Mouse (Mus musculus): ENCODE data around the gene Nova1.

The Nova1 gene

GRCm38 (mm10) chr12:46818856-46819347 lies at the start of gene Nova1:
Gene Nova1 (minus strand): TSS chr12:46818929.
- peak; percentile 50 to 57 for DNase-seq

- peak; percentile 94 to 95 for DNase-seq
These were observed 756 bp upstream of the Nova1 start for GRCm38 (mm10) chr12:46819348-46820022.

GRCm38 (mm10) chr12:46818021-46818855 lies 491 bp downstream of the Nova1 start:
- DNase-seq, result peak; percentile 12 to 16

GRCm38 (mm10) chr12:46817211-46817803 lies 1.4 kb downstream of the Nova1 start:
- peak in 1 of 2 experiments; percentile 5 for DNase-seq

- DNase-seq, result no peak
These were observed 2.4 kb downstream of the Nova1 start for GRCm38 (mm10) chr12:46816291-46816690.

GRCm38 (mm10) chr12:46815697-46816096 lies 3.0 kb downstream of the Nova1 start:
- no peak for DNase-seq

- DNase-seq, result no peak
These were observed 3.9 kb downstream of the Nova1 start for GRCm38 (mm10) chr12:46814820-46815219.

GRCm38 (mm10) chr12:46801311-46801710 lies 17.4 kb downstream of the Nova1 start:
- DNase-seq, result no peak

- DNase-seq, result no peak
These were observed 36.1 kb downstream of the Nova1 start for GRCm38 (mm10) chr12:46782301-46783280.

GRCm38 (mm10) chr12:46781481-46781880 lies 37.2 kb downstream of the Nova1 start:
- no peak for DNase-seq

- no peak for DNase-seq
These were observed 37.7 kb downstream of the Nova1 start for GRCm38 (mm10) chr12:46780983-46781382.

GRCm38 (mm10) chr12:46759450-46759849 lies 59.3 kb downstream of the Nova1 start:
- DNase-seq, result peak in 1 of 2 experiments; percentile 21

- DNase-seq, result no peak
These were observed 64.3 kb downstream of the Nova1 start for GRCm38 (mm10) chr12:46754325-46754848.

- no peak for DNase-seq
These were observed 65.6 kb downstream of the Nova1 start for GRCm38 (mm10) chr12:46753096-46753495.

GRCm38 (mm10) chr12:46733261-46733660 lies 85.5 kb downstream of the Nova1 start:
- DNase-seq, result no peak

GRCm38 (mm10) chr12:46731943-46732342 lies 86.8 kb downstream of the Nova1 start:
- no peak for DNase-seq

GRCm38 (mm10) chr12:46721914-46722313 lies 96.8 kb downstream of the Nova1 start:
- no peak for DNase-seq

- DNase-seq, result no peak
These were observed 99.7 kb downstream of the Nova1 start for GRCm38 (mm10) chr12:46719076-46719475.

GRCm38 (mm10) chr12:46710094-46710493 lies 108.6 kb downstream of the Nova1 start:
- DNase-seq, result no peak

GRCm38 (mm10) chr12:46709475-46709874 lies 109.3 kb downstream of the Nova1 start:
- DNase-seq, result no peak

- DNase-seq, result no peak
These were observed 118.5 kb downstream of the Nova1 start for GRCm38 (mm10) chr12:46700202-46700601.

GRCm38 (mm10) chr12:46676341-46676740 lies 142.4 kb downstream of the Nova1 start:
- no peak for DNase-seq

Measured in lung, adult 18-20 months (tissue).